Mouse (Mus musculus) layer of hippocampus, postnatal 10 days (tissue): ENCODE measurements around the gene Tarsl2. TPM values are rescaled to one million over a fixed set of nuclear protein-coding genes. Genes with fewer than 3 reads are reported as not detected.

ENCODE experiments used
- DNase-seq, 2 experiments: peaks; one replicate each; pipeline ENCODE4 v3.0.0; 2021; ENCODE audit warnings: low spot score in 2 of 2
- total RNA-seq, 2 experiments: library from RNA; stranded (reverse); gene quantifications; 2 replicates each; pipeline ENCODE4 v1.2.3; 2021

The Tarsl2 gene
- total RNA-seq, 2 experiments from 2014 or later, result 40.7 to 40.8 TPM

DNA sequence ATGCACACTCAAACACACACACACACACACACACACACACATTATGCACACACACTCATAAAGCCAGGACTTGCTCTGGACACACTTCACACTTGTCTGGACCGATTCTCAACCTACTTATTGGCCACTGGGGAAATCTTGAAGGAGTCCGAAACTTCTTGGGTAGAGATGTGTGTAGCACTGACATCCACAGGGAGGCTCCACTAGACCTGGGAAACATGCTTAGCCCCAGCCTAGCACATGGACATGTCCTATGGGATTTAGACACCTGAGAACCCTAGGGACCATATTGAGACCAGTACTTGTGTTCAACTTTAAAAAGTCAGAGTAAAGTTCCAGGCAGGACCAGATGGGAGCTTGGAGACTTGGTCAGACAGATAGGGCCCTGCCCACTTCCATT is 89.3 kb downstream of the Tarsl2 start:
- peak in 1 of 2 experiments; percentile 22 for DNase-seq

DNA sequence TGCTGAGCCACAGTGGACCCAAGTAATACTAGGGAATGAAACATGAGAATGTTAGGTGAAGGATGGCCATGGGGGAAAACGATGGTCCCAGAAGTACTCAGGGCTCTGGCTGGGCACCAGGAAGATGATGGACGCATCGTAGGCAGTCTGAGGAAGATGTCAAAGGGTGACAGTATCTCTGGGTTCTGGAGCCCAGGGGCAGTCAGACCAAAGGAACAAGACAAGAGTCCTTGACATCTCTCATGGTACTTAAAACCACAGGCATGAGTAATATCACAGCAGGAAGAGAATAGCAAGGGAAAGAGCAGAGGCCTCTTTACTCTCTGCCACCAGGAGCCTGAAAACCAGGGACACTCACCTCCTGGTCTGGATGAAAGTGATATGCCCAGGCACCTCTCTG is 90.6 kb downstream of the Tarsl2 start:
- no peak for DNase-seq

DNA sequence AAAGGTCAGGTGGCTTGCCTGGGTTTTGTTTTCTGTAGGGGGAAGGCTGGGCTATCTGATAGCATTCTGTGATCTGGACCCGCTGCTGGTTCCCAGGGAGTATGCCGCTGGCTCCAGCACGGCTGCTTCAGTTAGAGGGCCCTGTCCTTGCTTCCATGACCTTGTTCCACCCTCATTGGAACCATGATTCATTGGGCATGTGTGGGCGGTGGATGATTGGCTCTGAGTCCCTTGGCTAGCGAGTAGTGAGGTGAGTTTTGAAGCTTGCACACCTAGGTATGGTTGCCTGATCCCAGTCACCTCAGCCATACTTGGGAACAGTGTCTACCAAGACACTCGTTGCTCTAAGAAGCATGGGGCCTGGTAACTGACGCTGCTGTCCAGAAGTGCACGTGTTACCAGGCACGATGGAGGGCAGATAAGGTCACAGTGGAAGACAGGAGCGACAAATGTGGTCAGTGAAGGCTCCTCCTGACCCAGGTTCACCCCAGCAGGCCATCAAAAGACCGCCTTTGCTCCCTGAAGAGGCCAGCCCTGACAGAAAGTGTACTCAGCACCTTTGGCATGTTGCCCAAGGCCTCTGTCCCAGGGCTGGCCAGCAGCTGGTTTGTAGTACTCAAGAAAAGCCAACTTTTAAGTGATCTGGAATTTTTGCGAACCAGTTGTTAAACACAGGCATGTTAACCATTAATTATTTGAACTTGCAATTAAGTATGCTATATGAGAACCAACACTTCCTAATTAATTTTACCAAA is 92.8 kb downstream of the Tarsl2 start:
- no peak for DNase-seq

Other genes with a start within 250 kb of the Tarsl2 start
- 100 to 1,000 TPM; 113 to 118 TPM for gene Tjp1, start 117.1 kb upstream of the Tarsl2 start, total RNA-seq
- 10 to 100 TPM; 29.5 to 30.4 TPM for gene Tm2d3, start 46.3 kb downstream of the Tarsl2 start, total RNA-seq
- 10 to 100 TPM; 10.8 to 11.6 TPM for gene Pcsk6, start 216.8 kb downstream of the Tarsl2 start, total RNA-seq